Mouse (Mus musculus): Measurements from ENCODE around the gene Sp100. TPM values are rescaled to one million over a fixed set of nuclear protein-coding genes. Genes with fewer than 3 reads are reported as not detected.
"Not testable (repeated sequence)": the region's sequence is repeated elsewhere in the genome, so short reads cannot be mapped to it uniquely, and the experiment has no call there.

The Sp100 gene
- total and polyA plus RNA-seq, 2 experiments from 2014 or later: 1.1 to 2.2 TPM

GRCm38 (mm10) chr1:85618689-85619088 is 31.1 kb upstream of the Sp100 start:
- not testable (repeated sequence) for H3K9me3 ChIP-seq (ENCODE audit: low read length); H3K4me1 ChIP-seq (ENCODE audit: insufficient read depth, low read length); ATAC-seq (ENCODE audit: low FRiP score); H3K4me2 ChIP-seq (ENCODE audit: low read depth, low read length, poor library complexity, severe bottlenecking); H3K4me3 ChIP-seq (ENCODE audit: low read depth, low read length); H3K36me3 ChIP-seq (ENCODE audit: insufficient read depth, low read length); H3K9ac ChIP-seq (replicated peaks; ENCODE audit: low read length, poor library complexity, severe bottlenecking); DNase-seq (ENCODE audit: low spot score); H3K27ac ChIP-seq (ENCODE audit: low read depth, low read length); H3K27me3 ChIP-seq (ENCODE audit: insufficient read depth, low read length)
- WGBS: 75% methylated on average over 1 of the region's 1 CpGs

GRCm38 (mm10) chr1:85636936-85637335 is 12.9 kb upstream of the Sp100 start:
- H3K4me1 ChIP-seq (ENCODE audit: insufficient read depth, low read length); H3K36me3 ChIP-seq (ENCODE audit: insufficient read depth, low read length); H3K4me2 ChIP-seq (ENCODE audit: low read depth, low read length, poor library complexity, severe bottlenecking); H3K27me3 ChIP-seq (ENCODE audit: insufficient read depth, low read length); H3K27ac ChIP-seq (ENCODE audit: low read depth, low read length); ATAC-seq (ENCODE audit: low FRiP score); DNase-seq (ENCODE audit: low spot score); H3K9me3 ChIP-seq (ENCODE audit: low read length); H3K9ac ChIP-seq (replicated peaks; ENCODE audit: low read length, poor library complexity, severe bottlenecking); H3K4me3 ChIP-seq (ENCODE audit: low read depth, low read length): not testable (repeated sequence)
- WGBS: 51% methylated on average over 3 of the region's 3 CpGs

DNA sequence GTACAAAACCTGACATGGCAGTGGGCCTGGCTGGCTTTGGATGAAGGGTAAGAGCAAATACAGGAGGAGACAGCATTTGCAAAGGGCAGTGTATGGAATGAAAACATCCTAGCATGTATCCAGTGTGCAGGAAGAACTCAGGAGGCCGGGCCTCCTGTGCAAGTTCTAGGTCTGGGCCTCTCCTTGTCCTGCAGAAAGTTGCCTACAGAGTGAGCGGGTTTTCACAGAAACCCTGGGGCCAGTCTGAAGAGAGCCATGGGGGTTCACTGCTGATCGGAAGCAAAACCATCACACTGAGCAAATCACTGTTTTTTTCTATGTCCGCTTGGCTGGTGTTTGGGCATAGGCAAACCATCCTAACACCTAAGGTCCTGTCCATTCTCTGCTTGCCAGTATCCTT is 11.6 kb upstream of the Sp100 start:
- H3K4me1 ChIP-seq (ENCODE audit: insufficient read depth, low read length); H3K27ac ChIP-seq (ENCODE audit: low read depth, low read length); H3K9ac ChIP-seq (replicated peaks; ENCODE audit: low read length, poor library complexity, severe bottlenecking); H3K27me3 ChIP-seq (ENCODE audit: insufficient read depth, low read length); ATAC-seq (ENCODE audit: low FRiP score); DNase-seq (ENCODE audit: low spot score); H3K36me3 ChIP-seq (ENCODE audit: insufficient read depth, low read length); H3K4me2 ChIP-seq (ENCODE audit: low read depth, low read length, poor library complexity, severe bottlenecking); H3K4me3 ChIP-seq (ENCODE audit: low read depth, low read length); H3K9me3 ChIP-seq (ENCODE audit: low read length): not testable (repeated sequence)
- 80% methylated on average over 4 of the region's 4 CpGs for WGBS

DNA sequence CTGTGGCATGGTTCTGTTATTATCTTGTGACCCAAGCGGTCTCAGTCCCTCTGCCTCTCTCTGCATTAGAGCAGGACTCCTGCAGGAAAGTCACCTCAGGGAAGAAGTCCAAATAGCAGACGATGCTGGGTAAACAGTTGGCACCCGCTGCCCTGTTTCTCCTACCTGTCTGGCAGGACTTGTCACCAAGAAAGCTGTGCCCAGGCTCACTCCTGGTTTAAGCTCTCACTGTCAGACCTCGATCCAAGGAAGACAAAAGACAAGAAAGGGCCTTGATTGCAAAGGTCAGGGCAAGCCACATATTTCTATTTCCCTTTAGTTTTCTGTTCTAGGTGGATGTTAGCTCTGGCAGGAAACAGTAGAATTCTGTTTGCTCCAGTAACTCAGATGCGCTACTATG is 736 bp downstream of the Sp100 start:
- ATAC-seq (ENCODE audit: low FRiP score); H3K9ac ChIP-seq (replicated peaks; ENCODE audit: low read length, poor library complexity, severe bottlenecking); H3K4me2 ChIP-seq (ENCODE audit: low read depth, low read length, poor library complexity, severe bottlenecking); DNase-seq (ENCODE audit: low spot score); H3K4me1 ChIP-seq (ENCODE audit: insufficient read depth, low read length); H3K27me3 ChIP-seq (ENCODE audit: insufficient read depth, low read length); H3K4me3 ChIP-seq (ENCODE audit: low read depth, low read length); H3K9me3 ChIP-seq (ENCODE audit: low read length); H3K27ac ChIP-seq (ENCODE audit: low read depth, low read length); H3K36me3 ChIP-seq (ENCODE audit: insufficient read depth, low read length): not testable (repeated sequence)
- 80% methylated on average over 3 of the region's 5 CpGs for WGBS

GRCm38 (mm10) chr1:85651770-85652275 is 2.0 kb downstream of the Sp100 start:
- 79% methylated on average over 13 of the region's 13 CpGs for WGBS
- not testable (repeated sequence) for H3K9me3 ChIP-seq (ENCODE audit: low read length)

GRCm38 (mm10) chr1:85657211-85657610 is 7.4 kb downstream of the Sp100 start:
- DNase-seq (ENCODE audit: low spot score); ATAC-seq (ENCODE audit: low FRiP score); H3K9me3 ChIP-seq (ENCODE audit: low read length); H3K9ac ChIP-seq (replicated peaks; ENCODE audit: low read length, poor library complexity, severe bottlenecking); H3K4me3 ChIP-seq (ENCODE audit: low read depth, low read length); H3K27ac ChIP-seq (ENCODE audit: low read depth, low read length); H3K27me3 ChIP-seq (ENCODE audit: insufficient read depth, low read length); H3K36me3 ChIP-seq (ENCODE audit: insufficient read depth, low read length); H3K4me2 ChIP-seq (ENCODE audit: low read depth, low read length, poor library complexity, severe bottlenecking); H3K4me1 ChIP-seq (ENCODE audit: insufficient read depth, low read length): not testable (repeated sequence)
- WGBS: 94% methylated on average over 2 of the region's 2 CpGs

More at GRCm38 (mm10) chr1:85651770-85652275, 2.0 kb downstream of the Sp100 start:
- not testable (repeated sequence) for H3K4me2 ChIP-seq (ENCODE audit: low read depth, low read length, poor library complexity, severe bottlenecking); H3K9ac ChIP-seq (replicated peaks; ENCODE audit: low read length, poor library complexity, severe bottlenecking); ATAC-seq (ENCODE audit: low FRiP score); H3K4me3 ChIP-seq (ENCODE audit: low read depth, low read length); H3K27ac ChIP-seq (ENCODE audit: low read depth, low read length); H3K36me3 ChIP-seq (ENCODE audit: insufficient read depth, low read length); H3K4me1 ChIP-seq (ENCODE audit: insufficient read depth, low read length); H3K27me3 ChIP-seq (ENCODE audit: insufficient read depth, low read length)
- DNase-seq (ENCODE audit: low spot score): peak; percentile 77

- H3K4me3 ChIP-seq (ENCODE audit: low read depth, low read length): no peak overlapping the region
- H3K4me1 ChIP-seq (ENCODE audit: insufficient read depth, low read length): no peaks in the 10 kb centered on the region
- no peak overlapping the region for H3K4me2 ChIP-seq (ENCODE audit: low read depth, low read length, poor library complexity, severe bottlenecking)
- no peaks in the 10 kb centered on the region for H3K9me3 ChIP-seq (ENCODE audit: low read length)
- ATAC-seq (ENCODE audit: low FRiP score): no peak
- H3K27ac ChIP-seq (ENCODE audit: low read depth, low read length): no peak overlapping the region
- no peaks in the 10 kb centered on the region for H3K36me3 ChIP-seq (ENCODE audit: insufficient read depth, low read length)
- TF ChIP-seq CTCF (IDR thresholded peaks at IDR 0.05): no peak
- no peak for DNase-seq (ENCODE audit: low spot score)
- H3K27me3 ChIP-seq (ENCODE audit: insufficient read depth, low read length): no peaks in the 10 kb centered on the region
- no peak overlapping the region for H3K9ac ChIP-seq (replicated peaks; ENCODE audit: low read length, poor library complexity, severe bottlenecking)
These were observed 14.5 kb downstream of the Sp100 start for GRCm38 (mm10) chr1:85664266-85664665.
